Mouse (Mus musculus) forebrain, postnatal 0 days (tissue): ENCODE measurements around the gene Aox2. TPM values are rescaled to one million over a fixed set of nuclear protein-coding genes. Genes with fewer than 3 reads are reported as not detected.

Experiments
- ATAC-seq: fragments of 200-750 bp; cut with Nextera tagmentation; 2 replicates; pipeline ENCODE4 v1.8.0; 2017; ENCODE audit warnings: mild to moderate bottlenecking, moderate library complexity
- DNase-seq: peaks from one replicate; pipeline ENCODE4 v3.0.0-alpha.2; 2015
- H3K27ac ChIP-seq: fragments of 300-500 bp; sonication (generic); 2 replicates; pipeline ENCODE4 v1.5.1; 2014; ENCODE audit warnings: low read depth, mild to moderate bottlenecking, antibody characterized with exemption, low read length, moderate library complexity, mixed read lengths
- H3K27me3 ChIP-seq: fragments of 300-500 bp; sonication (generic); 2 replicates; pipeline ENCODE4 v1.6.1; 2014; ENCODE audit warnings: mild to moderate bottlenecking, low read length, mixed read lengths; ENCODE audit not compliant: insufficient read depth
- H3K36me3 ChIP-seq: fragments of 300-500 bp; sonication (generic); 2 replicates; pipeline ENCODE4 v1.6.1; 2014; ENCODE audit warnings: mild to moderate bottlenecking, moderate library complexity; ENCODE audit not compliant: insufficient read depth
- H3K4me1 ChIP-seq: fragments of 300-500 bp; sonication (generic); 2 replicates; pipeline ENCODE4 v1.6.1; 2014; ENCODE audit warnings: antibody characterized with exemption; ENCODE audit not compliant: insufficient read depth
- H3K4me2 ChIP-seq: fragments of 300-500 bp; sonication (generic); 2 replicates; pipeline ENCODE4 v1.6.1; 2014; ENCODE audit warnings: low read depth, mild to moderate bottlenecking, moderate library complexity
- H3K4me3 ChIP-seq: fragments of 300-500 bp; sonication (generic); 2 replicates; pipeline ENCODE4 v1.5.1; 2014; ENCODE audit warnings: low read depth, low read length, mixed read lengths
- H3K9ac ChIP-seq: fragments of 300-500 bp; sonication (generic); 2 replicates; pipeline ENCODE4 v1.6.1; 2014; ENCODE audit warnings: mild to moderate bottlenecking
- H3K9me3 ChIP-seq: fragments of 300-500 bp; sonication (generic); 2 replicates; pipeline ENCODE4 v1.6.1; 2016; ENCODE audit warnings: low read length
- CTCF ChIP-seq: sonication (generic); IDR thresholded peaks from 2 replicates; pipeline ENCODE4 v1.5.1; 2016; ENCODE audit warnings: antibody characterized with exemption, control low read depth, low read depth
- WGBS: fragments of 180-500 bp; shearing (Covaris S2); extraction: QIAGEN DNeasy Blood & Tissue Kit; methylation state at CpG from one replicate; pipeline ENCODE4 v1.1.7; 2014; 5-methylcytosine and 5-hydroxymethylcytosine counted together
- polyA plus RNA-seq: library from polyadenylated mRNA; unstranded; fragments of >200 nt; fragmentation: Nextera tagmentation; extraction: Ambion mirVana; gene quantifications from 2 replicates; pipeline ENCODE4 v1.2.1, GENCODE M21; 2015
- total RNA-seq: library from RNA; depleted of rRNA; stranded (reverse); fragments of >200 nt; gene quantifications from 2 replicates; pipeline ENCODE4 v1.2.3, GENCODE M21; 2014

Gene Aox2
- total and polyA plus RNA-seq, 2 experiments from 2014 or later = 0.05 TPM; not detected in 1

DNA sequence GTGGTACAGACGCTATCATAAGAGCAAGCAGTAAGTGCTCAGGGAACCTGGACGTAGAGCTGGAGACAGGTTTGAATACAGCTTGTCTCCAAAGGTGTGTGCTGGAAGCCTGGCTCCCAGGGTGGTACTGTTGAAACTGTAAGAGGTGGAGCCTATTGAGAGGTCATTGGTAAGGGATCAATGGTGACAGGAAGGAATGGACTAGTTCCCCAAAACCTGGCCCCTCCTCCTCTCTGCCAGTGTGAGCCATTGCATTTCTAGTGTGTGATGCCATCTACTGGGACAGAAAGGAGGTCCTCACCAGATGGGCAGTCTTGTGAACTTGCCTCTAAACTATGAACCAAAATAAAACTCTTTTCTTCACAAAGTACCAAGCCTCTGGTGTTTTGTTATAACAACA, 9.9 kb upstream of the Aox2 start:
- H3K9me3 ChIP-seq = no peaks in the 10 kb centered on the region
- no peak for TF ChIP-seq CTCF
- DNase-seq (no peak), ATAC-seq (no peak)
- no peak overlapping the region for H3K4me3 ChIP-seq
- H3K27me3 ChIP-seq = no peaks in the 10 kb centered on the region
- WGBS = 88% methylated on average over 2 of the region's 2 CpGs
- H3K9ac ChIP-seq = no peak overlapping the region
- no peak overlapping the region for H3K4me2 ChIP-seq
- no peaks in the 10 kb centered on the region for H3K4me1 ChIP-seq
- H3K36me3 ChIP-seq = no peaks in the 10 kb centered on the region
- H3K27ac ChIP-seq = no peak overlapping the region

DNA sequence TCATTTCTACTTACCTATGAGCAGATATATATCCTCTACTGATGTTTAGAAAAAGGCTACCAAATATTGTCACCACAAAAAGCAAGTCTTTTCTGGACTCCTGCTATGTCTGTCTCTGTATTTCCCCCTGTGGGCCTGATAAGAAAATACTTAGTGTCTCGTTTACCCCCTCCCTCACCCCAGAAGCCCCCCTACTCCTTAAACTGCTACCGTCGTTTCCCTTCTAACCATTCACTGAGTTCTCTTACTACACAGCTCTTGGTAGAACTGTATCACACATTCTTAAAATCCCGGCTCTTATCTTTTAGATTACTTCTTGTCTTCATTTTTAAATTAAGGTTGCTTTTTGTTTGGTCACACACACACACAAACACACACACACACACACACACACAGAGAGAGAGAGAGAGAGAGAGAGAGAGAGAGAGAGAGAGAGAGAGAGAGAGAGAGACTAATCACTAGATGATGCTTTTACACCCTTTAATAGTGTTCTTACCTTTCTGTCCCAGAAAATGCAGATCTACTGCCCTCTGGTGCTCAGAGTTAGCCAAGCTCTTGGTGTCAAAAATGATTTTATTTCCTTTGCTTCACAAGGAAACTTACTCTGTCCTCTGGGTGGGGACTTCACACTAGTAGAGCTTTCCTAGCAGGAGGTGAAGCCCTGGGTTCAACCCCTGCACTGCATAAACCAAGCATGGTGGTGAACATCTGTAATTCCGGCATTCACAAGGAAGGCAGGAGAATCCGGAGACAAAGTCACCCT, 7.1 kb upstream of the Aox2 start:
- Histone ChIP-seq H3K4me1 (no peaks in the 10 kb centered on the region), H3K9ac (no peak overlapping the region), H3K27ac (no peak overlapping the region), H3K36me3 (no peaks in the 10 kb centered on the region), H3K9me3 (no peaks in the 10 kb centered on the region), H3K4me2 (no peak overlapping the region), H3K27me3 (no peaks in the 10 kb centered on the region), H3K4me3 (no peak overlapping the region)
- 62% methylated on average over 6 of the region's 6 CpGs for WGBS
- TF ChIP-seq CTCF = peak; percentile 86
- ATAC-seq = peak; percentile 84
- DNase-seq = peak; percentile 90

DNA sequence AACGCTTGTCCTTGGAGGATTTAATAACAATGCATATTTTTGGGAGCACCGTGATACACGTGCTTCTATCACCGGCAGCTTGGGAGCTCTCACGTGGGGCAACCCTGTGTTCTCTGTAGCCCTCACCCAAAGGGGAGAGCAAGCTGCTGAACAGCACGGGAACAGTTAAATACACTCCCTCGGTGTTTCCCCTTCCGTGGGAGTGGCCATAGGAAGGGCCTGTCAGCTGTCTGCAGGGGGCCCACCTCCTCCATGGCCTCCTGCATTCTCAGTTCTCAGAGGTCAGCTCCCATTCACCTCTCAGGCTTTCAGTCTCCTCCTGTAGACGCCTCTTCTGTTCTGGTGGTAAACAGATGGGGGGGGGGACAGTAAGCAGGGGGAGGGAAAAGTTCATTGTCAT, 2.2 kb upstream of the Aox2 start:
- ATAC-seq (no peak), DNase-seq (no peak)
- Histone ChIP-seq H3K9ac (no peak overlapping the region), H3K4me3 (no peak overlapping the region), H3K4me1 (no peaks in the 10 kb centered on the region), H3K4me2 (no peak overlapping the region), H3K27me3 (no peaks in the 10 kb centered on the region), H3K36me3 (no peaks in the 10 kb centered on the region), H3K9me3 (no peaks in the 10 kb centered on the region), H3K27ac (no peak overlapping the region)
- WGBS = 26% methylated on average over 9 of the region's 9 CpGs
- TF ChIP-seq CTCF = no peak

- DNase-seq (no peak), ATAC-seq (no peak)
- H3K4me1 ChIP-seq = no peaks in the 10 kb centered on the region
- H3K9me3 ChIP-seq = no peaks in the 10 kb centered on the region
- H3K36me3 ChIP-seq = no peaks in the 10 kb centered on the region
- H3K9ac ChIP-seq = no peak overlapping the region
- H3K4me3 ChIP-seq = no peak overlapping the region
- 67% methylated on average over 7 of the region's 7 CpGs for WGBS
- H3K27ac ChIP-seq = no peak overlapping the region
- no peaks in the 10 kb centered on the region for H3K27me3 ChIP-seq
- no peak overlapping the region for H3K4me2 ChIP-seq
- no peak for TF ChIP-seq CTCF
Measured at GRCm38 (mm10) chr1:58278513-58278912, 387 bp downstream of the Aox2 start.

DNA sequence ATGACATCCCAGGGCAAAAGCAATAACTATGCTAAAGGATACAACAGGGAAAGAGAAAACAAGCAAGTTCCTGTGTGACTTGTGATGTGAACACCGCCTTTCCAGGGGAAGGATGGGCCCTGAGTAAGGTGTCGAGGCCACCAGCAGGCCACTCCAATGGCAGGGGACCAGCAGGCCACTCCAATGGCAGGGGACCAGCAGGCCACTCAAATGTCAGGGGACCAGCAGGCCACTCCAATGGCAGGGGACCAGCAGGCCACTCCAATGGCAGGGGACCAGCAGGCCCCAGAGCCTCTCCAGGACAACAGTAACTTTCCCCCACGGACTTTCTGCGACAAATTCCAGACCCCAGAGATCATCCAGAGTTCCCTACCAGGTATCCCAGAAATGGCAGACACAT, 2.3 kb downstream of the Aox2 start:
- ATAC-seq (no peak), DNase-seq (no peak)
- TF ChIP-seq CTCF = no peak
- Histone ChIP-seq H3K4me3 (no peak overlapping the region), H3K4me2 (no peak overlapping the region), H3K27ac (no peak overlapping the region), H3K4me1 (no peaks in the 10 kb centered on the region), H3K36me3 (no peaks in the 10 kb centered on the region), H3K9ac (no peak overlapping the region), H3K27me3 (no peaks in the 10 kb centered on the region), H3K9me3 (no peaks in the 10 kb centered on the region)
- 84% methylated on average over 4 of the region's 4 CpGs for WGBS

DNA sequence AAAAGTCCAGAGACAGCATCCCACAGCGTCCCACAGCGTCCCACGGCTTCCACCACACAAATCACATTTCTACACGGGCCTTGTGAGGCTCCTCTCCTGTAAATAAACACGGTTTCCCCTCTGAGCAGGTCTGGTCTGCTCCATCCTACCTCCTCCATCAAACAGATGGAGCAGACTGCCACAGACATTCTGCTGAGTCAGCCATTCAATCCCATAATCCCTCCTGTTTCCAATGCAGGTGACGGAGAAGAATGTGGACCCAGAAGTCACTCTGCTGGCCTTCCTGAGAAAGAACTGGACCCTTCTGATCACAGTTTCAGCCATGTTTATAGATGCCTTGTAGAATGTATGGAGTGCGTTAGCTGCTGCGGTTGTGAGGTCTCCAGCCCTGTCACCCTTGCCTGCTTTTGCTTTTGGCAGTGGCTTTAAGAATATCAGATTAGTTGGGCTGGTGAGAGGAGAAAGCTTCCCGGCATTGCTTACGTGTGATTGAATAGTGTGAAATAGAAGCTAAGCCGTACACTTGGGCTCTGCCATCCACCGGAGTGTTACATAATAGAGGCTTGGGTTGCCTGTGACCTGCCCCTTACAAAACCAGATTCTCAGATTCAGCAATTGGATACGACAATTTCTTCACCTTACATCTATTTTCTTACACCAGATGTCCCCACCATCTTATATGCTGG, 3.0 kb downstream of the Aox2 start:
- ATAC-seq (peak; percentile 65), DNase-seq (peak; percentile 35)
- Histone ChIP-seq H3K27me3 (no peaks in the 10 kb centered on the region), H3K27ac (no peak overlapping the region), H3K36me3 (no peaks in the 10 kb centered on the region), H3K4me3 (no peak overlapping the region), H3K9ac (no peak overlapping the region), H3K4me2 (no peak overlapping the region), H3K4me1 (no peaks in the 10 kb centered on the region), H3K9me3 (no peaks in the 10 kb centered on the region)
- no peak for TF ChIP-seq CTCF
- whole genome bisulfite sequencing = 62% methylated on average over 13 of the region's 13 CpGs

GRCm38 (mm10) chr1:58281625-58281988, 3.5 kb downstream of the Aox2 start:
- no peaks in the 10 kb centered on the region for H3K4me1 ChIP-seq
- no peak overlapping the region for H3K4me3 ChIP-seq
- no peak overlapping the region for H3K9ac ChIP-seq
- DNase-seq (no peak), ATAC-seq (peak; percentile 27; the same call in 1 of the 2 replicates)
- H3K27ac ChIP-seq = no peak overlapping the region
- H3K4me2 ChIP-seq = no peak overlapping the region
- no peaks in the 10 kb centered on the region for H3K36me3 ChIP-seq
- H3K27me3 ChIP-seq = no peaks in the 10 kb centered on the region
- no peak for TF ChIP-seq CTCF
- 41% methylated on average over 4 of the region's 4 CpGs for WGBS
- H3K9me3 ChIP-seq = no peaks in the 10 kb centered on the region
